Mouse (Mus musculus) kidney, postnatal 25 days (tissue): ENCODE data around the gene Camsap2.

ENCODE experiments used
- DNase-seq, 2 experiments: peaks; one replicate each; pipeline ENCODE4 v3.0.0; 2021; ENCODE audit warnings: mixed read lengths in 2 of 2

Gene Camsap2

GRCm38 (mm10) chr1:136220037-136220871, 125.7 kb downstream of the Camsap2 start:
- peak in 1 of 2 experiments; percentile 55 for DNase-seq
